In the genomic region with DNA sequence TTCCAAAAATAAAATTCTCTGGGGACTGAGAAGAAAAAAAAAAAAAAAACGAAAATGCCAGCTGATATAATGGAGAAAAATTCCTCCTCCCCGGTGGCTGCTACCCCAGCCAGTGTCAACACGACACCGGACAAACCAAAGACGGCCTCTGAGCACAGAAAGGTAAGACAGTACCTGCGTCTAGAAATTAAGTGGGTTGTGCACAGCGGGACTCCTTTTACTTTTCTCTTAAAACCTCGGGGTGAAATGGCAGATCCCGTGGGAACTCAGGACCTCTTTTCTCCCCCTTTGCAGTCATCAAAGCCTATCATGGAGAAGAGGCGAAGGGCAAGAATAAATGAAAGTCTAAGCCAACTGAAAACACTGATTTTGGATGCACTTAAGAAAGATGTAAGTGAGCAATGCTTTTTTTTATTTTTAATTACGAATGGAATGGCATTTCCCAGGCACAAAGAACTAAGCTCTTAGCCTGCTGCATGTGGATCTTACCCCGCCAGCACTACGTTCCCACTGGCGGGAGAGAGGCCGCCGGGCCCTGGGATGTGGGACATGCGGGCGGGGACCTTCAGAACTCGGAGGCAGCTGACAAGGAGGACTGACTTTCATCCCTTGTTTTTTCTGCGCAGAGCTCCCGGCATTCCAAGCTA, we compare ENCODE assay signal across 7 mouse cellular contexts. TPM values are rescaled to one million over a fixed set of nuclear protein-coding genes. Genes with fewer than 3 reads are reported as not detected.
DNase-seq lines count a peak whose midpoint lies in the region; ATAC-seq and TF ChIP-seq lines count a peak whose summit lies in the region.

No protein-coding gene starts in this region.

- H3K9ac ChIP-seq in hindbrain, postnatal 0 days (replicated peaks; ENCODE audit: low read length), result peak overlapping the region; percentile 55
- peak overlapping the region; percentile 67 for H3K9ac ChIP-seq in midbrain, embryonic 12.5 days (replicated peaks)

- H3K27me3 ChIP-seq in hindbrain, postnatal 0 days (ENCODE audit: insufficient read depth, low read length), result peaks cover 4% of the 10 kb centered on the region
- peaks cover 58% of the 10 kb centered on the region for H3K27me3 ChIP-seq in midbrain, embryonic 12.5 days

- H3K36me3 ChIP-seq in hindbrain, postnatal 0 days (ENCODE audit: insufficient read depth, low read length), result no peaks in the 10 kb centered on the region
- H3K36me3 ChIP-seq in midbrain, embryonic 12.5 days, result no peaks in the 10 kb centered on the region

- H3K9me3 ChIP-seq in hindbrain, postnatal 0 days (ENCODE audit: low read length), result no peaks in the 10 kb centered on the region
- no peaks in the 10 kb centered on the region for H3K9me3 ChIP-seq in midbrain, embryonic 12.5 days

- peak; percentile 77 for DNase-seq in 3T3-L1 (ENCODE audit: low read depth, low spot score)
- peak; percentile 45 for DNase-seq in 416B (ENCODE audit: low read depth)
- DNase-seq in fibroblast of lung, adult 2 months (ENCODE audit: low read depth), result peak; percentile 44
- peak; percentile 24 for DNase-seq in hindbrain, postnatal 0 days (ENCODE audit: low spot score)
- no peak for DNase-seq in ovary, postnatal 36 days (ENCODE audit: low spot score)
- no peak for DNase-seq in right cerebral cortex, postnatal 4 days

- H3K4me2 ChIP-seq in hindbrain, postnatal 0 days (ENCODE audit: low read depth, low read length), result peak overlapping the region; percentile 99
- H3K4me2 ChIP-seq in midbrain, embryonic 12.5 days (replicated peaks), result peak overlapping the region; percentile 98

- ATAC-seq in hindbrain, postnatal 0 days, result no peak
- ATAC-seq in midbrain, embryonic 12.5 days (ENCODE audit: low FRiP score, low read depth), result no peak

- WGBS in hindbrain, postnatal 0 days, result 1% methylated on average over 21 of the region's 21 CpGs
- WGBS in midbrain, embryonic 12.5 days, result under 1% methylated on average over 21 of the region's 21 CpGs

- peak overlapping the region; percentile 70 for H3K27ac ChIP-seq in hindbrain, postnatal 0 days
- peak overlapping the region; percentile 69 for H3K27ac ChIP-seq in midbrain, embryonic 12.5 days (replicated peaks)

- no peak for TF ChIP-seq CTCF in hindbrain, postnatal 0 days (IDR thresholded peaks at IDR 0.05; ENCODE audit: low read depth)

- peak overlapping the region; percentile 64 for H3K4me3 ChIP-seq in hindbrain, postnatal 0 days (ENCODE audit: low read length)
- peak overlapping the region; percentile 67 for H3K4me3 ChIP-seq in midbrain, embryonic 12.5 days

- peaks cover 5% of the 10 kb centered on the region; the same call in 1 of the 2 replicates for H3K4me1 ChIP-seq in hindbrain, postnatal 0 days (ENCODE audit: insufficient read depth, low read length)
- peaks cover 61% of the 10 kb centered on the region for H3K4me1 ChIP-seq in midbrain, embryonic 12.5 days

RNA-seq across cellular contexts. Expression of gene Hes1, which starts 1.5 kb away (rescaled TPM):
- 9.2 and 19.8 TPM in 2 replicates for total RNA-seq in hindbrain, postnatal 0 days (2014; rRNA removed)
- polyA plus RNA-seq in hindbrain, postnatal 0 days (2015; fragmentation: Nextera tagmentation; extraction: Ambion mirVana), result 10.6 and 12.5 TPM in 2 replicates
- polyA plus RNA-seq in midbrain, embryonic 12.5 days (2016; fragmentation: Nextera tagmentation; extraction: Ambion mirVana), result 30.5 and 37.9 TPM in 2 replicates

Comparison
In these comparisons a context has a peak if more than half of its experiments do, and no peak if none do; other contexts are left out.
1. DNase-seq: peak in 3T3-L1 (single experiment), 416B (single experiment), fibroblast of lung, adult 2 months (single experiment) and hindbrain, postnatal 0 days (single experiment); none in ovary, postnatal 36 days (single experiment) and right cerebral cortex, postnatal 4 days (single experiment).